ENCODE assay signal across 8 mouse cellular contexts in the genomic region with DNA sequence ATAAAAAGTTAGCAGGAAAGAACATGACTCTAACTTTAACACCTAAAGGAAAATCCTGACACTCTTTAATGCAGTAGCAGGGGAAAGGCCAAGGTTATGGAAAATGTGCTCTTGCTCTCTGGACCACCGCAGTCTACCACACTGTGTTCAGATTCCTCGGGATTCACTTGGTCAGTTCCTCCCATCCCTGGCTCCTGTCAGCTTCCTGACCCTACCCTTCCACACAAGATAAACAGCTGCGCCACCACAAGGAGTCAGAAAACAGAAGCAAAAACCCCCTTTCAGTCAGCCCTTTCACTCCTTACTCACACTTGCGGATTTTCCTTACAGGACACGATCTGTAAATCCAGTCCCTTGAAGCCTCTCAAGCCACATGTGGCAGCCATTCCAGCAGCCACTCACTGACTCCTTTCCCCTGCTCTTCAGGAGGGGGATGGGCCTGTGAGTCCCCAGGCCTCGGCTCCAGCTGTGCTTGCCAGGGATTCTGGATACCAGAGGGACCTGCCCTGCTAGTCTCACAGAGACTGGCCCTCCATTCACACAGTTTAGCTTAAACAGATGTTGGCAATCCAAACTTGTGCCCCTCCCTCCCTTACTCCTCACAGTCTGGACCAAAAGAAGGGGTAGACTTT.
DNase-seq lines count a peak whose midpoint lies in the region; ATAC-seq and TF ChIP-seq lines count a peak whose summit lies in the region.

No protein-coding gene starts in this region.

- no peak overlapping the region for H3K4me3 ChIP-seq in embryonic facial prominence, embryonic 12.5 days
- no peak overlapping the region for H3K4me3 ChIP-seq in heart, postnatal 0 days (ENCODE audit: low read depth, low read length)
- H3K4me3 ChIP-seq in limb, embryonic 15.5 days: no peak overlapping the region
- no peak overlapping the region for H3K4me3 ChIP-seq in neural tube, embryonic 12.5 days

- peak overlapping the region; percentile 66 for H3K27ac ChIP-seq in embryonic facial prominence, embryonic 12.5 days
- peak overlapping the region; percentile 71 for H3K27ac ChIP-seq in heart, postnatal 0 days (ENCODE audit: low read depth)
- H3K27ac ChIP-seq in limb, embryonic 15.5 days: peak overlapping the region; percentile 76
- H3K27ac ChIP-seq in neural tube, embryonic 12.5 days: no peak overlapping the region

- H3K27me3 ChIP-seq in embryonic facial prominence, embryonic 12.5 days: no peaks in the 10 kb centered on the region
- no peaks in the 10 kb centered on the region for H3K27me3 ChIP-seq in heart, postnatal 0 days (ENCODE audit: control insufficient read depth, insufficient read depth, low read length)
- H3K27me3 ChIP-seq in limb, embryonic 15.5 days: no peaks in the 10 kb centered on the region
- no peaks in the 10 kb centered on the region for H3K27me3 ChIP-seq in neural tube, embryonic 12.5 days (replicated peaks)

- H3K4me2 ChIP-seq in embryonic facial prominence, embryonic 12.5 days (replicated peaks): peak overlapping the region; percentile 23; the same call in 1 of the 2 replicates
- H3K4me2 ChIP-seq in heart, postnatal 0 days (ENCODE audit: low read depth, low read length): peak overlapping the region; percentile 28; the same call in 1 of the 2 replicates
- H3K4me2 ChIP-seq in limb, embryonic 15.5 days: peak overlapping the region; percentile 12; the same call in 1 of the 2 replicates
- 0 out of 2 replicates have a peak overlapping the region, but pooled peaks have one; percentile 2 for H3K4me2 ChIP-seq in neural tube, embryonic 12.5 days (replicated peaks)

- peak; percentile 77 for ATAC-seq in embryonic facial prominence, embryonic 12.5 days (ENCODE audit: insufficient number of reproducible peaks, insufficient read depth, low FRiP score, low TSS enrichment)
- ATAC-seq in heart, postnatal 0 days (ENCODE audit: insufficient read depth, low read depth): peak; percentile 56
- peak; percentile 70; the same call in 1 of the 2 replicates for ATAC-seq in limb, embryonic 15.5 days (ENCODE audit: insufficient number of reproducible peaks, low FRiP score, low TSS enrichment, low read depth)
- ATAC-seq in neural tube, embryonic 12.5 days (ENCODE audit: low FRiP score, low read depth): 0 out of 2 replicates have a peak, but pooled peaks have one; percentile 48

- no peaks in the 10 kb centered on the region for H3K36me3 ChIP-seq in embryonic facial prominence, embryonic 12.5 days
- no peaks in the 10 kb centered on the region for H3K36me3 ChIP-seq in heart, postnatal 0 days (replicated peaks; ENCODE audit: control insufficient read depth, insufficient read depth, low read length)
- no peaks in the 10 kb centered on the region for H3K36me3 ChIP-seq in limb, embryonic 15.5 days
- no peaks in the 10 kb centered on the region for H3K36me3 ChIP-seq in neural tube, embryonic 12.5 days

- DNase-seq in R1 (ENCODE audit: low read depth, low spot score): peak; percentile 29
- peak; percentile 56 for DNase-seq in heart, postnatal 0 days (ENCODE audit: low spot score)
- no peak for DNase-seq in right cerebral cortex, postnatal 10 days (ENCODE audit: low spot score in 2 of 2)
- DNase-seq in layer of hippocampus, postnatal 14 days (ENCODE audit: low spot score in 2 of 2): no peak
- no peak for DNase-seq in layer of hippocampus, adult 11-12 months (ENCODE audit: low spot score)

- no peak for TF ChIP-seq EP300 in heart, postnatal 0 days (IDR thresholded peaks at IDR 0.05; ENCODE audit: low read depth)

- 0 out of 2 replicates have a peak, but pooled peaks have one; percentile 17 for TF ChIP-seq CTCF in heart, postnatal 0 days (IDR thresholded peaks at IDR 0.05; ENCODE audit: low read depth)

- 7% methylated on average over 6 of the region's 6 CpGs for WGBS in embryonic facial prominence, embryonic 12.5 days
- 18% methylated on average over 6 of the region's 6 CpGs for WGBS in heart, postnatal 0 days
- 8% methylated on average over 6 of the region's 6 CpGs for WGBS in limb, embryonic 15.5 days
- WGBS in neural tube, embryonic 12.5 days: 16% methylated on average over 6 of the region's 6 CpGs

- H3K9ac ChIP-seq in embryonic facial prominence, embryonic 12.5 days: no peak overlapping the region
- no peak overlapping the region for H3K9ac ChIP-seq in heart, postnatal 0 days (replicated peaks; ENCODE audit: low read depth, low read length)
- no peak overlapping the region for H3K9ac ChIP-seq in limb, embryonic 15.5 days
- no peak overlapping the region for H3K9ac ChIP-seq in neural tube, embryonic 12.5 days

- H3K9me3 ChIP-seq in embryonic facial prominence, embryonic 12.5 days: no peaks in the 10 kb centered on the region
- H3K9me3 ChIP-seq in heart, postnatal 0 days (replicated peaks; ENCODE audit: control insufficient read depth, low read length): no peaks in the 10 kb centered on the region
- H3K9me3 ChIP-seq in limb, embryonic 15.5 days: no peaks in the 10 kb centered on the region
- no peaks in the 10 kb centered on the region for H3K9me3 ChIP-seq in neural tube, embryonic 12.5 days

- H3K4me1 ChIP-seq in embryonic facial prominence, embryonic 12.5 days: peaks cover 25% of the 10 kb centered on the region
- H3K4me1 ChIP-seq in heart, postnatal 0 days (ENCODE audit: control insufficient read depth, insufficient read depth): peaks cover 54% of the 10 kb centered on the region
- H3K4me1 ChIP-seq in limb, embryonic 15.5 days: peaks cover 25% of the 10 kb centered on the region
- peaks cover 11% of the 10 kb centered on the region for H3K4me1 ChIP-seq in neural tube, embryonic 12.5 days

Comparison
In these comparisons a context has a peak if more than half of its experiments do, and no peak if none do; other contexts are left out.
1. DNase-seq: peak in R1 (single experiment) and heart, postnatal 0 days (single experiment); none in right cerebral cortex, postnatal 10 days (0 of 2), layer of hippocampus, postnatal 14 days (0 of 2) and layer of hippocampus, adult 11-12 months (single experiment).
2. Peak in every context shown above with its lines, with median percentiles within 50 percentile points of each other: ATAC-seq and H3K4me2 ChIP-seq.